Mouse (Mus musculus) ES-E14 (cell line): ENCODE data around the gene Siglece. TPM values are rescaled to one million over a fixed set of nuclear protein-coding genes. Genes with fewer than 3 reads are reported as not detected.

Experiments used
- DNase-seq: peaks from one replicate; pipeline ENCODE4 v3.0.0-alpha.2; 2013; ENCODE audit warnings: low read depth, low spot score
- H3K27ac ChIP-seq: 2 replicates; pipeline ENCODE4 v1.5.1; 2012; ENCODE audit warnings: low read depth, mild to moderate bottlenecking, low read length, moderate library complexity, mixed read lengths; ENCODE audit not compliant: poor library complexity, insufficient read depth, severe bottlenecking
- H3K36me3 ChIP-seq: 2 replicates; pipeline ENCODE4 v1.6.1; 2012; ENCODE audit warnings: mild to moderate bottlenecking, low read length, moderate library complexity, mixed read lengths; ENCODE audit not compliant: control insufficient read depth, poor library complexity, insufficient read depth, severe bottlenecking
- H3K4me1 ChIP-seq, 2 experiments: fragments of 150-350 bp in 1 of 2; sonication (generic) in 1 of 2; 2 replicates each; pipeline ENCODE4 v1.6.1; 2012; ENCODE audit warnings: low read length in 2 of 2, mild to moderate bottlenecking in 1 of 2, mixed read lengths in 1 of 2; ENCODE audit not compliant: control insufficient read depth in 2 of 2, insufficient read depth in 2 of 2, poor library complexity in 1 of 2
- H3K4me3 ChIP-seq, 2 experiments: fragments of 150-350 bp in 1 of 2; sonication (generic) in 1 of 2; 2 replicates each; pipeline ENCODE4 v1.5.1; 2012; ENCODE audit warnings: low read length in 2 of 2, low read depth in 1 of 2, mild to moderate bottlenecking in 1 of 2, mixed read lengths in 1 of 2; ENCODE audit not compliant: insufficient read depth in 1 of 2, poor library complexity in 1 of 2, severe bottlenecking in 1 of 2
- H3K9ac ChIP-seq: 2 replicates; pipeline ENCODE4 v1.6.1; 2012; ENCODE audit warnings: low read depth, mild to moderate bottlenecking, low read length, mixed read lengths; ENCODE audit not compliant: poor library complexity, insufficient read depth, severe bottlenecking
- H3K9me3 ChIP-seq: fragments of 150-350 bp; sonication (generic); 2 replicates; pipeline ENCODE4 v1.6.1; 2012; ENCODE audit warnings: low read depth, mild to moderate bottlenecking, low read length; ENCODE audit not compliant: control insufficient read depth, insufficient read depth
- MAFK ChIP-seq: IDR thresholded peaks from 2 replicates; pipeline ENCODE4 v1.6.1; 2014; ENCODE audit warnings: mild to moderate bottlenecking, low read depth, low read length, inconsistent platforms; ENCODE audit not compliant: insufficient read depth
- ZNF384 ChIP-seq: IDR thresholded peaks from 2 replicates; pipeline ENCODE4 v1.6.1; 2012; ENCODE audit warnings: low read depth, low read length, inconsistent platforms
- in situ Hi-C, 2 experiments: fragments of 600-800 bp; cut with MboI; formaldehyde crosslinking; loops; one replicate each; pipeline ENCODE4 v1.15.1; 2025; ENCODE audit warnings: low sequenced_read_pairs in 2 of 2, inconsistent platforms in 1 of 2; ENCODE audit not compliant: unreplicated experiment in 2 of 2
- total RNA-seq: library from RNA; depleted of rRNA; stranded (reverse); fragments of 300-350 nt; gene quantifications from 2 replicates; pipeline ENCODE4 v1.2.3, GENCODE M21; 2012; rRNA removed

The Siglece gene
- total RNA-seq, 1 experiment, result not detected

DNA sequence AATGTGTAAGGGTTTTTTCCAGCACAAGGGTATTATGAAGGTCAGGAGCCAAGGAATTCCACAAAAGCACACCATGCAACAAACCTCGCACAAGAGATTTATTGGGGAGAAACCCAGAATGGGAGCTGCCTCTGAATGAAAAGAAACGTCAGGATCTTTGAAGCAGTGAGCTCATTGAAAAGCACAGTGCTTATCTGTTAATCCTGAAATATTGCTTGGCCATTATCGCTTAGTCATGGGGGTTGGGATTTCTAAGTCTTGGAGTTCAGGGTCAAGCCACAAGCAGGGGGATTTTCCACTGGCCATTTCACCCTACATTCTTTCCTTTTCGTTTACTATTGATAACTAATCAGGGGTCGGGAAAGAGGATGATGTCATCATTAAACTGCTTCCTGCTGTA, 58.1 kb downstream of the Siglece start:
- in situ Hi-C loops, result no loop called here
- Histone ChIP-seq H3K4me1 (peaks cover 8 to 23% of the 10 kb centered on the region in 2 experiments), H3K27ac (peak overlapping the region; percentile 78; the same call in 1 of the 2 replicates), H3K9ac (no peak overlapping the region; the same call in 1 of the 2 replicates), H3K9me3 (no peaks in the 10 kb centered on the region), H3K4me3 (no peak overlapping the region), H3K36me3 (no peaks in the 10 kb centered on the region)
- no peak for DNase-seq
- peak; percentile 76 for TF ChIP-seq MAFK
- no peak for TF ChIP-seq ZNF384

Other genes with a start within 250 kb of the Siglece start
- 0.79 and 1.1 TPM in 2 replicates for gene Lim2, start 232.5 kb downstream of the Siglece start, total RNA-seq
- 0.37 and 0.62 TPM in 2 replicates for gene Nkg7, start 223.1 kb downstream of the Siglece start, total RNA-seq
- gene Cldnd2, start 219.4 kb downstream of the Siglece start, total RNA-seq, result not detected in 2 replicates
- 126 and 134 TPM in 2 replicates for gene Etfb, start 216.1 kb downstream of the Siglece start, total RNA-seq
- gene Gm45233, start 216.0 kb downstream of the Siglece start, total RNA-seq, result not detected in 2 replicates
- gene Vsig10l, start 197.0 kb downstream of the Siglece start, total RNA-seq, result 2.9 and 3.6 TPM in 2 replicates
- 0.95 and 1.7 TPM in 2 replicates for gene Iglon5, start 170.1 kb downstream of the Siglece start, total RNA-seq
- not detected in 2 replicates for gene 4931406B18Rik, start 154.2 kb downstream of the Siglece start, total RNA-seq
- gene Cd33, start 115.7 kb downstream of the Siglece start, total RNA-seq, result 0.04 and 0.16 TPM in 2 replicates
- 1.9 and 2.1 TPM in 2 replicates for gene Zfp658, start 97.9 kb downstream of the Siglece start, total RNA-seq
- gene Zfp719, start 80.6 kb downstream of the Siglece start, total RNA-seq, result 9.2 and 9.9 TPM in 2 replicates
- gene Zfp819, start 53.0 kb downstream of the Siglece start, total RNA-seq, result 13.0 and 17.7 TPM in 2 replicates
- gene Ceacam18, start 25.5 kb downstream of the Siglece start, total RNA-seq, result 0.11 TPM in 1 of 2 replicates, not detected in the other
- gene Ctu1, start 11.9 kb upstream of the Siglece start, total RNA-seq, result 9.6 and 10.0 TPM in 2 replicates
- gene Klk14, start 30.3 kb upstream of the Siglece start, total RNA-seq, result 0.18 TPM in 1 of 2 replicates, not detected in the other
- 0.36 and 1.5 TPM in 2 replicates for gene Klk13, start 52.4 kb upstream of the Siglece start, total RNA-seq
- gene Klk12, start 108.7 kb upstream of the Siglece start, total RNA-seq, result not detected in 2 replicates
- gene Klk11, start 114.4 kb upstream of the Siglece start, total RNA-seq, result 1.7 and 2.4 TPM in 2 replicates
- 4.4 TPM in 2 replicates for gene Klk10, start 120.9 kb upstream of the Siglece start, total RNA-seq
- gene Klk9, start 131.7 kb upstream of the Siglece start, total RNA-seq, result 0.13 TPM in 1 of 2 replicates, not detected in the other
- 24.9 and 63.7 TPM in 2 replicates for gene Klk8, start 137.4 kb upstream of the Siglece start, total RNA-seq
- 0.16 and 0.49 TPM in 2 replicates for gene Klk7, start 151.1 kb upstream of the Siglece start, total RNA-seq
- gene Klk6, start 164.3 kb upstream of the Siglece start, total RNA-seq, result 0.21 and 0.54 TPM in 2 replicates
- not detected in 2 replicates for gene Klk5, start 181.8 kb upstream of the Siglece start, total RNA-seq
- not detected in 2 replicates for gene Klk4, start 221.0 kb upstream of the Siglece start, total RNA-seq